Mouse (Mus musculus) ES-E14 (cell line): ENCODE results near the gene Bpgm.

Experiments used
- CHD2 ChIP-seq: IDR thresholded peaks from 2 replicates; pipeline ENCODE4 v1.6.1; 2014; ENCODE audit warnings: mild to moderate bottlenecking, low read depth, low read length, inconsistent platforms
- MAFK ChIP-seq: IDR thresholded peaks from 2 replicates; pipeline ENCODE4 v1.6.1; 2014; ENCODE audit warnings: mild to moderate bottlenecking, low read depth, low read length, inconsistent platforms; ENCODE audit not compliant: insufficient read depth

DNA sequence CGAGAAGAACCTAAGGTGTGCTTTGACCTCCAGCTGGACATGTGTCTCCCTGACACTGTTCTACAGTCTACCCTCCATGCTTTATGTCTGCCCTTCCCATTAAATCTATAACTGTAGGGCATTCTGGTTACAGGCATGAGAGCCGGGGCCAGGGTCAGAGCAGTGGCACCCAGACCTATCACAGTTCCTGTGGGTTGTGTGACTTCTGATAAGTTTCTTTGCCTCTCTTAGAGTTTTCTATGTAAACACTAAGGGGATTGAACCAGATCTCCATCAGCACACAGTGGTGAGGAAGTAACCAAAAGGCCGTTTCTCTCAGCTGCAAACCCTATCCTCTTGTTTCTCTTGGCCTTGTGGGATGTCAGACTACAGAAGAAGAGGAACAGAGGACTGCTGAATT, 50.4 kb downstream of the Bpgm start:
- TF ChIP-seq CHD2 (no peak), MAFK (no peak)
